Mouse (Mus musculus): ENCODE measurements around the gene Fbln1. TPM values are rescaled to one million over a fixed set of nuclear protein-coding genes. Genes with fewer than 3 reads are reported as not detected.

Fbln1 gene
- total RNA-seq, 2 experiments from 2014 or later, result 36.8 to 47.6 TPM

Other genes with a start within 250 kb of the Fbln1 start
- gene 5031439G07Rik, start 217.4 kb upstream of the Fbln1 start, total RNA-seq (2021), result 10 to 100 TPM; 33.3 to 34.0 TPM
- gene Upk3a, start 188.8 kb upstream of the Fbln1 start, total RNA-seq (2021), result not detected
- 10 to 100 TPM in 1 of 2 experiments, 1 to 10 TPM in 1; 5.9 to 11.6 TPM for gene Fam118a, start 177.0 kb upstream of the Fbln1 start, total RNA-seq (2021)
- under 1 TPM in 1 of 2 experiments, not detected in 1; 0.40 TPM for gene Smc1b, start 74.0 kb upstream of the Fbln1 start, total RNA-seq (2021)
- gene Ribc2, start 73.9 kb upstream of the Fbln1 start, total RNA-seq (2021), result not detected
- gene Atxn10, start 130.3 kb downstream of the Fbln1 start, total RNA-seq (2021), result 100 to 1,000 TPM; 120 to 137 TPM